Mouse (Mus musculus): ENCODE results near the gene Raf1.
"Not testable (repeated sequence)": the region's sequence is repeated elsewhere in the genome, so short reads cannot be mapped to it uniquely, and the experiment has no call there.

The Raf1 gene

GRCm38 (mm10) chr6:115684271-115684670 is 7.8 kb upstream of the Raf1 start:
- DNase-seq (ENCODE audit: inconsistent age in 2 of 2, low spot score in 1 of 2), result no peak

GRCm38 (mm10) chr6:115681066-115681465 is 4.6 kb upstream of the Raf1 start:
- DNase-seq (ENCODE audit: inconsistent age in 2 of 2, low spot score in 1 of 2), result no peak

- no peak for DNase-seq (ENCODE audit: inconsistent age in 2 of 2, low spot score in 1 of 2)
Observed at GRCm38 (mm10) chr6:115678012-115678411, 1.6 kb upstream of the Raf1 start.

- peak in 1 of 2 experiments; percentile 64 for DNase-seq (ENCODE audit: inconsistent age in 2 of 2, low spot score in 1 of 2)
Observed at GRCm38 (mm10) chr6:115677441-115677840, 1.0 kb upstream of the Raf1 start.

GRCm38 (mm10) chr6:115675508-115676336 is 713 bp downstream of the Raf1 start:
- peak; percentile 84 to 95 for DNase-seq (ENCODE audit: inconsistent age in 2 of 2, low spot score in 1 of 2)

- DNase-seq (ENCODE audit: inconsistent age in 2 of 2, low spot score in 1 of 2), result peak in 1 of 2 experiments; percentile 36
Observed at GRCm38 (mm10) chr6:115675166-115675507, 1.3 kb downstream of the Raf1 start.

GRCm38 (mm10) chr6:115674316-115674715 is 2.1 kb downstream of the Raf1 start:
- peak in 1 of 2 experiments; percentile 69 for DNase-seq (ENCODE audit: inconsistent age in 2 of 2, low spot score in 1 of 2)

- DNase-seq (ENCODE audit: inconsistent age in 2 of 2, low spot score in 1 of 2), result no peak
Observed at GRCm38 (mm10) chr6:115672700-115673099, 3.7 kb downstream of the Raf1 start.

GRCm38 (mm10) chr6:115666641-115667040 is 9.8 kb downstream of the Raf1 start:
- peak; percentile 38 to 89 for DNase-seq (ENCODE audit: inconsistent age in 2 of 2, low spot score in 1 of 2)

GRCm38 (mm10) chr6:115664268-115664667 is 12.2 kb downstream of the Raf1 start:
- DNase-seq (ENCODE audit: inconsistent age in 2 of 2, low spot score in 1 of 2), result peak in 1 of 2 experiments; percentile 63

GRCm38 (mm10) chr6:115658802-115659201 is 17.6 kb downstream of the Raf1 start:
- peak in 1 of 2 experiments; percentile 24 for DNase-seq (ENCODE audit: inconsistent age in 2 of 2, low spot score in 1 of 2)

- peak in 1 of 2 experiments; percentile 23 for DNase-seq (ENCODE audit: inconsistent age in 2 of 2, low spot score in 1 of 2)
Observed at GRCm38 (mm10) chr6:115653939-115654338, 22.5 kb downstream of the Raf1 start.

- no peak for DNase-seq (ENCODE audit: inconsistent age in 2 of 2, low spot score in 1 of 2)
Observed at GRCm38 (mm10) chr6:115651719-115652118, 24.7 kb downstream of the Raf1 start.

- peak in 1 of 2 experiments; percentile 60 for DNase-seq (ENCODE audit: inconsistent age in 2 of 2, low spot score in 1 of 2)
Observed at GRCm38 (mm10) chr6:115650476-115651427, 25.7 kb downstream of the Raf1 start.

GRCm38 (mm10) chr6:115649792-115650365 is 26.6 kb downstream of the Raf1 start:
- no peak for DNase-seq (ENCODE audit: inconsistent age in 2 of 2, low spot score in 1 of 2)

- DNase-seq (ENCODE audit: inconsistent age in 2 of 2, low spot score in 1 of 2), result no peak
Observed at GRCm38 (mm10) chr6:115643315-115643714, 33.1 kb downstream of the Raf1 start.

- not testable (repeated sequence) for DNase-seq (ENCODE audit: inconsistent age in 2 of 2, low spot score in 1 of 2)
Observed at GRCm38 (mm10) chr6:115638188-115638587, 38.2 kb downstream of the Raf1 start.

GRCm38 (mm10) chr6:115634015-115634414 is 42.4 kb downstream of the Raf1 start:
- DNase-seq (ENCODE audit: inconsistent age in 2 of 2, low spot score in 1 of 2), result peak; percentile 48 to 74

- DNase-seq (ENCODE audit: inconsistent age in 2 of 2, low spot score in 1 of 2), result no peak
Observed at GRCm38 (mm10) chr6:115631056-115631795, 45.2 kb downstream of the Raf1 start.

- DNase-seq (ENCODE audit: inconsistent age in 2 of 2, low spot score in 1 of 2), result no peak
Observed at GRCm38 (mm10) chr6:115626121-115626520, 50.3 kb downstream of the Raf1 start.

GRCm38 (mm10) chr6:115620942-115621341 is 55.5 kb downstream of the Raf1 start:
- DNase-seq (ENCODE audit: inconsistent age in 2 of 2, low spot score in 1 of 2), result no peak
